Mouse (Mus musculus): ENCODE measurements around the gene Adk. TPM values are rescaled to one million over a fixed set of nuclear protein-coding genes. Genes with fewer than 3 reads are reported as not detected.

The Adk gene
- polyA plus RNA-seq, 2 experiments, result 56.9 to 180 TPM

DNA sequence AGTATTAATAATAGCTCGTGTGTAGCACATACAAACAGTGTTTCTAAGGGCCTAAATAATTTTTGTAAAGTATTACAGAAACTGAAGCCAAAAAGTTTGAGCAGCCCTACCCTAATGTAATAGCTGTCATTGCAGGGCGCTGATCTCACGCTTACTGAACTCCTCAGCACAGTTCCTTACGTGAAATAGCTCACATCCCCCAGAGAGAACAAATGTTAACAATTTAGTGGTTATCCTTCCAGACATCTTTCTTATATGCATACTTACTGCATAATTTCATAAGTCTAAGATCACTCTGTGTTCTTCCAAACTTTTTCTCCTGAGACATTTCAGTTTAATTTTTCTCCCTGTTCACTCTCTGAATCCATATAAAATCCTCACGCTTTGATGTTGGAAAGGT is 354.6 kb downstream of the Adk start:
- Histone ChIP-seq H3K4me3 (ENCODE audit: insufficient read depth in 1 of 2, low read depth in 2 of 2, low read length in 2 of 2) (no peak overlapping the region), H3K27me3 (ENCODE audit: control insufficient read depth, insufficient read depth, low read length) (no peaks in the 10 kb centered on the region), H3K4me1 (replicated peaks; ENCODE audit: control insufficient read depth in 2 of 2, insufficient read depth in 2 of 2, low read length in 1 of 2) (no peaks in the 10 kb centered on the region), H3K27ac (no peak overlapping the region), H3K36me3 (replicated peaks; ENCODE audit: control insufficient read depth, insufficient read depth, low read depth) (no peaks in the 10 kb centered on the region), H3K4me2 (ENCODE audit: low read depth) (no peak overlapping the region), H3K9me3 (ENCODE audit: control insufficient read depth, low read length) (no peaks in the 10 kb centered on the region), H3K9ac (replicated peaks) (no peak overlapping the region)
- 83% methylated on average over 5 of the region's 5 CpGs for WGBS (ENCODE audit: insufficient replicate concordance)
- no peak for TF ChIP-seq CTCF (IDR thresholded peaks at IDR 0.05; ENCODE audit: low read depth)
- no peak for TF ChIP-seq EP300 (IDR thresholded peaks at IDR 0.05; ENCODE audit: low read depth)
- no peak for DNase-seq (ENCODE audit: low read depth in 3 of 3, low spot score in 3 of 3)
- ATAC-seq (ENCODE audit: insufficient read depth), result no peak

DNA sequence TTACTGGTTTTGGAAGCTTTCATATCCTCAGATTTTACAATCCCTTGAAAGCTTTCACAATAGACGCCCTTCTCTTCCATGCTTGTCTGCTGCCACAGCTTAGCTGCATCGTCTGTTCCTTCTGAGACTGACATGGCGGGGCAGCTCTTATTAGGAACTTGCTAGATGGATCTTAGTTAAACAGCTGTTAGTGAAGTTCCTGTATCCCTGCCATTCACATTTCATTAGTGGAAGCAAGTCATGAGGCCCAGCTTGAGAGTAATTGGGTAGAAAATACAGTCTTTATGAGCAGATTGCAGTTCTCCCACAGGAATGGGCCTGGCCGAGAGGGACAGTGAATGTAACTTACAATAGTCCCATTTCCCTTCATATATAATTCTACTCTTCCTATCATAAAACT is 356.5 kb downstream of the Adk start:
- Histone ChIP-seq H3K27ac (no peak overlapping the region), H3K27me3 (ENCODE audit: control insufficient read depth, insufficient read depth, low read length) (no peaks in the 10 kb centered on the region), H3K4me1 (replicated peaks; ENCODE audit: control insufficient read depth in 2 of 2, insufficient read depth in 2 of 2, low read length in 1 of 2) (no peaks in the 10 kb centered on the region), H3K9ac (replicated peaks) (no peak overlapping the region), H3K36me3 (replicated peaks; ENCODE audit: control insufficient read depth, insufficient read depth, low read depth) (no peaks in the 10 kb centered on the region), H3K4me2 (ENCODE audit: low read depth) (no peak overlapping the region), H3K4me3 (ENCODE audit: insufficient read depth in 1 of 2, low read depth in 2 of 2, low read length in 2 of 2) (no peak overlapping the region), H3K9me3 (ENCODE audit: control insufficient read depth, low read length) (no peaks in the 10 kb centered on the region)
- WGBS (ENCODE audit: insufficient replicate concordance), result 77% methylated on average over 4 of the region's 4 CpGs
- DNase-seq (ENCODE audit: low read depth in 3 of 3, low spot score in 3 of 3) (no peak), ATAC-seq (ENCODE audit: insufficient read depth) (no peak)
- TF ChIP-seq EP300 (IDR thresholded peaks at IDR 0.05; ENCODE audit: low read depth), result no peak
- TF ChIP-seq CTCF (IDR thresholded peaks at IDR 0.05; ENCODE audit: low read depth), result no peak

DNA sequence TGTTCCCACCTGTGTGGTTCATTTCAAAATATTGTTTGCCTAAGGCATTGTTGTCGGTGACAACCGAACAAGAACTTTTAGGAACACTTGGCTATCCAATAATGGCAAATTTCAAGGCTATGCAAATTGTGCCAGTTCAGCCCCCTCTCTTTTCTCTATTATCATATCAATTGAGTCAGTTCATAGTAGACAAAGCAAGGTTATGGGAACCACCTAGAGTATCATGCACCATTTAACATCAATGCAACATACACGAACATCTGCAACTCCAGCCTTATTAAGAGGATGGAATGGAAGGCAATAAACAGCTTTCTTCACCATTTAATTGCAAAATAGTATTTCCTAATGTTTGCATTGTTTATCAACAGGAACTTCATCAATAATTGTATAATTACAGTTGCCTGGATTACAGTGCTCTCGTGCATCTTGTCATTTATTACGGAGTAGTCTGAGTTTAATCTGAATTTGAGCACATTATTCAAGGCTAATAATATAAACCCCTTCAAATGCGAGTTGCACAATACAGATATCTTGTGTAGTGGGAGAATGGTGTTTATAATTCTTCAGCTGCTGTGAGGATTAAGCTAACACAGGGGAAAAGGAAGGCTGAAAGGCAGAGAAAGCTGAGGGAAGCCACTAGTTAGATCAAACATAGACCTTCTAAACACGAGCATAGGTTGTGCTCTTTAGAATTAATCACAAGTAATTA is 358.5 kb downstream of the Adk start:
- Histone ChIP-seq H3K27me3 (ENCODE audit: control insufficient read depth, insufficient read depth, low read length) (no peaks in the 10 kb centered on the region), H3K36me3 (replicated peaks; ENCODE audit: control insufficient read depth, insufficient read depth, low read depth) (no peaks in the 10 kb centered on the region), H3K27ac (no peak overlapping the region), H3K9ac (replicated peaks) (no peak overlapping the region), H3K9me3 (ENCODE audit: control insufficient read depth, low read length) (no peaks in the 10 kb centered on the region), H3K4me3 (ENCODE audit: insufficient read depth in 1 of 2, low read depth in 2 of 2, low read length in 2 of 2) (no peak overlapping the region), H3K4me2 (ENCODE audit: low read depth) (no peak overlapping the region), H3K4me1 (replicated peaks; ENCODE audit: control insufficient read depth in 2 of 2, insufficient read depth in 2 of 2, low read length in 1 of 2) (no peaks in the 10 kb centered on the region)
- DNase-seq (ENCODE audit: low read depth in 3 of 3, low spot score in 3 of 3) (no peak), ATAC-seq (ENCODE audit: insufficient read depth) (no peak)
- WGBS (ENCODE audit: insufficient replicate concordance), result 76% methylated on average over 7 of the region's 7 CpGs
- TF ChIP-seq CTCF (IDR thresholded peaks at IDR 0.05; ENCODE audit: low read depth) (no peak), EP300 (IDR thresholded peaks at IDR 0.05; ENCODE audit: low read depth) (no peak)

DNA sequence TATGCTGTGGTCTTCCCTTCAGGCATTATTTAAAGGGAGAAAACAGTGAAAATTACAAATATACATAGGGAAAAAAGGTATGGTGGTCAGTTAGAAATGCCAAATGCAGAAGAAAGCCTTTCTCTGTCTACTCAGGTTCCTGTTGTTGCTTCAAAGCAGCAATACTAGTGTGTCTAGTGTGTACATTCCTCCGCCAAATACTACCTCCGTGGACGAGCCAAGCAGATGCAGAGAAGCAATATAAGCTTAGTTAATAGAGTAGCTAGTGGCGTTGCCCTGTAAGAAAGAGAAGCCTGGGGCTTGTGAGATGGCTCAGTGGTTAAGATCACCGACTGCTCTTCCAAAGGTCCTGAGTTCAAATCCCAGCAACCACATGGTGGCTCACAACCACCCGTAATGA is 359.1 kb downstream of the Adk start:
- Histone ChIP-seq H3K9ac (replicated peaks) (no peak overlapping the region), H3K36me3 (replicated peaks; ENCODE audit: control insufficient read depth, insufficient read depth, low read depth) (no peaks in the 10 kb centered on the region), H3K27me3 (ENCODE audit: control insufficient read depth, insufficient read depth, low read length) (no peaks in the 10 kb centered on the region), H3K4me1 (replicated peaks; ENCODE audit: control insufficient read depth in 2 of 2, insufficient read depth in 2 of 2, low read length in 1 of 2) (no peaks in the 10 kb centered on the region), H3K9me3 (ENCODE audit: control insufficient read depth, low read length) (no peaks in the 10 kb centered on the region), H3K4me3 (ENCODE audit: insufficient read depth in 1 of 2, low read depth in 2 of 2, low read length in 2 of 2) (no peak overlapping the region), H3K4me2 (ENCODE audit: low read depth) (no peak overlapping the region), H3K27ac (no peak overlapping the region)
- no peak for DNase-seq (ENCODE audit: low read depth in 3 of 3, low spot score in 3 of 3)
- ATAC-seq (ENCODE audit: insufficient read depth), result no peak
- TF ChIP-seq EP300 (IDR thresholded peaks at IDR 0.05; ENCODE audit: low read depth) (no peak), CTCF (IDR thresholded peaks at IDR 0.05; ENCODE audit: low read depth) (no peak)
- 84% methylated on average over 6 of the region's 6 CpGs for WGBS (ENCODE audit: insufficient replicate concordance)

DNA sequence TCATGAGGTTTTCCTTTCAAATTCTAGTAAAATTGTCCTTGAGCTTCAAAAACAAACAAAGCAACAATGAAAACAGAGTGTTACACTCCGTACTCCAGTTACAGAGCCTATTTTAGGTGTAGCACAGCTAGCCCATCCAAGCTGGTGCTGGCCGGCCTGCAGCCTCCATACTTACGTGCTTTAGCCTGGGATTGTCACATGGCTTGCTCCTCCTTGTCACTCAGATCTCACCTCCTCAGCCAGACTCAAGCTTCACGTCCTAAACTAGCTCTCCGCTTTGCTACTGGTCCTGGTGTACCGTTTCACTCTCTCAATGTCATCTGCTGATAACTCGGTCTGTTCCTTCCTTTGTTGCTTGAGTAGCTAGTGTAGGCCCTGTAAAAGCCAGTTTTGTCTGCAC is 366.0 kb downstream of the Adk start:
- H3K4me1 ChIP-seq (replicated peaks; ENCODE audit: control insufficient read depth in 2 of 2, insufficient read depth in 2 of 2, low read length in 1 of 2), result no peaks in the 10 kb centered on the region
- H3K4me2 ChIP-seq (ENCODE audit: low read depth), result no peak overlapping the region
- ATAC-seq (ENCODE audit: insufficient read depth) (no peak), DNase-seq (ENCODE audit: low read depth in 3 of 3, low spot score in 3 of 3) (no peak)
- H3K9ac ChIP-seq (replicated peaks), result no peak overlapping the region
- H3K27ac ChIP-seq, result no peak overlapping the region
- H3K36me3 ChIP-seq (replicated peaks; ENCODE audit: control insufficient read depth, insufficient read depth, low read depth), result no peaks in the 10 kb centered on the region
- WGBS (ENCODE audit: insufficient replicate concordance), result 67% methylated on average over 7 of the region's 7 CpGs
- no peak for TF ChIP-seq CTCF (IDR thresholded peaks at IDR 0.05; ENCODE audit: low read depth)
- no peak for TF ChIP-seq EP300 (IDR thresholded peaks at IDR 0.05; ENCODE audit: low read depth)
- no peaks in the 10 kb centered on the region for H3K27me3 ChIP-seq (ENCODE audit: control insufficient read depth, insufficient read depth, low read length)
- no peaks in the 10 kb centered on the region for H3K9me3 ChIP-seq (ENCODE audit: control insufficient read depth, low read length)
- no peak overlapping the region for H3K4me3 ChIP-seq (ENCODE audit: insufficient read depth in 1 of 2, low read depth in 2 of 2, low read length in 2 of 2)

All from liver, embryonic 14.5 days (tissue).